Mouse (Mus musculus) heart, postnatal 25 days (tissue): Measurements from ENCODE around the gene Epb41l4b. TPM values are rescaled to one million over a fixed set of nuclear protein-coding genes. Genes with fewer than 3 reads are reported as not detected.

Experiments used
- DNase-seq: peaks from one replicate; pipeline ENCODE4 v3.0.0; 2022; ENCODE audit warnings: low spot score
- intact Hi-C: fragments of 180-260 bp; cut with DNase I; formaldehyde crosslinking; loops from one replicate; pipeline ENCODE4 v1.15.1; 2025
- total RNA-seq, 2 experiments: library from RNA; stranded (reverse); gene quantifications; 2 replicates each; pipeline ENCODE4 v1.2.3; 2021

The Epb41l4b gene
- 1 to 10 TPM; 3.1 to 3.4 TPM for total RNA-seq

GRCm38 (mm10) chr4:57143026-57143937, at the start of gene Epb41l4b:
Gene Epb41l4b, minus strand, starts transcription at chr4:57143437.
- intact Hi-C loops = loop anchor here (5.0 kb wide), 1 partner anchor 126 kb away; no protein-coding TSS in a partner anchor
- DNase-seq = peak; percentile 31

GRCm38 (mm10) chr4:57191543-57192283, 48.5 kb upstream of the Epb41l4b start:
- no peak for DNase-seq
- intact Hi-C loops = no loop called here

GRCm38 (mm10) chr4:57189881-57190280, 46.6 kb upstream of the Epb41l4b start:
- intact Hi-C loops = no loop called here
- DNase-seq = no peak

GRCm38 (mm10) chr4:57186035-57186434, 42.8 kb upstream of the Epb41l4b start:
- intact Hi-C loops = no loop called here
- no peak for DNase-seq

GRCm38 (mm10) chr4:57185462-57185861, 42.2 kb upstream of the Epb41l4b start:
- DNase-seq = no peak

GRCm38 (mm10) chr4:57183493-57183892, 40.3 kb upstream of the Epb41l4b start:
- peak; percentile 12 for DNase-seq
- intact Hi-C loops = no loop called here

More at GRCm38 (mm10) chr4:57185462-57185861, 42.2 kb upstream of the Epb41l4b start:
- intact Hi-C loops = no loop called here

GRCm38 (mm10) chr4:57181538-57181937, 38.3 kb upstream of the Epb41l4b start:
- intact Hi-C loops = no loop called here
- DNase-seq = no peak

GRCm38 (mm10) chr4:57178881-57179280, 35.6 kb upstream of the Epb41l4b start:
- intact Hi-C loops = no loop called here
- DNase-seq = no peak

- intact Hi-C loops = no loop called here
Observed at GRCm38 (mm10) chr4:57175329-57175728, 32.1 kb upstream of the Epb41l4b start.

GRCm38 (mm10) chr4:57172861-57173260, 29.6 kb upstream of the Epb41l4b start:
- no peak for DNase-seq
- intact Hi-C loops = no loop called here

More at GRCm38 (mm10) chr4:57175329-57175728, 32.1 kb upstream of the Epb41l4b start:
- no peak for DNase-seq

GRCm38 (mm10) chr4:57171817-57172216, 28.6 kb upstream of the Epb41l4b start:
- DNase-seq = no peak
- intact Hi-C loops = no loop called here

GRCm38 (mm10) chr4:57168680-57169079, 25.4 kb upstream of the Epb41l4b start:
- intact Hi-C loops = no loop called here
- DNase-seq = no peak

GRCm38 (mm10) chr4:57168277-57168676, 25.0 kb upstream of the Epb41l4b start:
- intact Hi-C loops = no loop called here
- no peak for DNase-seq

- no peak for DNase-seq
- intact Hi-C loops = no loop called here
Observed at GRCm38 (mm10) chr4:57166922-57167870, 24.0 kb upstream of the Epb41l4b start.

- DNase-seq = no peak
- intact Hi-C loops = no loop called here
Observed at GRCm38 (mm10) chr4:57165654-57166053, 22.4 kb upstream of the Epb41l4b start.

GRCm38 (mm10) chr4:57164578-57165210, 21.5 kb upstream of the Epb41l4b start:
- no peak for DNase-seq
- intact Hi-C loops = no loop called here

GRCm38 (mm10) chr4:57162789-57163722, 19.8 kb upstream of the Epb41l4b start:
- intact Hi-C loops = no loop called here
- no peak for DNase-seq

GRCm38 (mm10) chr4:57160571-57160970, 17.3 kb upstream of the Epb41l4b start:
- no peak for DNase-seq

More at GRCm38 (mm10) chr4:57160571-57160970, 17.3 kb upstream of the Epb41l4b start:
- intact Hi-C loops = no loop called here
